Mouse (Mus musculus): ENCODE data around the gene Srp54b. TPM values are rescaled to one million over a fixed set of nuclear protein-coding genes. Genes with fewer than 3 reads are reported as not detected.
"Not testable (repeated sequence)": the region's sequence is repeated elsewhere in the genome, so short reads cannot be mapped to it uniquely, and the experiment has no call there.

Gene Srp54b
- polyA plus RNA-seq, 1 experiment from 2014 or later: 47.9 TPM

DNA sequence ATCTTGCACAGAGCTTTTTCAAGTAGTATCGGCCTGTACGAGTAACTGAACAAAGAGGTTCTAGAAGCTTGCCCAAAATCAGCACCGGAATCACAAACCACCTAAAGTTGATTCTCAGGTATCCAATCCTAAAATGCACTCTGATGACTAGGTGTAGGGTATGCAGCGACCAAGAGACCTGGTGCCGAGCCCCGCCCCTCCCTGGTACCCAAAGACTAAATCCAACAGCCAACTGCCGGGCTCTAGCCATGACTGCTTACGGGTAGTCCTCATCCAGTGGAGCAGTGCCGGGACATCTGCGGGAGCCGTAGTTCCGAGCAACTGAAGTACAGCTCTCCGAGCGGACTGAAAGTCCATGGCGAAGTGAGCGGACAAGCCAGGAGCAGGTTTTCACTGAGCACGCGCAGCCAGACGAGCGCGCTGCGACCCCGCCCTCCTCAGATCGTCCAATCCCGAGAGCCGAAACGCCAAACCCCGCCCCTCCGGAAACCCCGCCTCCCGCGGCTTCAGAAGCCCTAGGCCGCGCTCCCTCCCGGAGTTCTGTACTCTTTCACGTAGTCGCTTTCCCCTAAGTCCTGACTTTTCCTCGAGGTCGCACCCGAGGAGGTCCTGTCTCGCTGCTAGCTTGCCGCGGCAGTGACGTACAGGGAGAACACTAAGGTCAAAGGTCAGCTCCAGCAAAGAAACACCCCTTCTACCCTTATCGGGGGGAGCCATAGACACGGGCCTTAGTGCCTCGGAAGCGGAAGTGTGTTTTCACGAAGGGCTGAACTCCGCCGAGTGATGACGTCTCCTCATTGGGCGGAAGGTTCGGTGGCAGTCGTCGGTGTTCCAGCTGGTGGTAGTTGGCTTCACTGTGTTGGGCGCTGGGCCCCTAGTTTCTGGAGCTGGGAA is 75.0 kb downstream of the Srp54b start, which contains the start of gene Srp54c:
TSS of gene Srp54c (plus strand) at position 543 of the 894 bp plus-strand sequence.
- not testable (repeated sequence) for H3K27me3 ChIP-seq (ENCODE audit: low read depth, poor library complexity, severe bottlenecking); H3K27ac ChIP-seq; H3K36me3 ChIP-seq; H3K9me3 ChIP-seq (replicated peaks); H3K4me1 ChIP-seq; DNase-seq (ENCODE audit: low spot score)
- peak within 1 kb of the TSS; percentile 44 for H3K4me3 ChIP-seq
- WGBS: no CpG with 5 or more reads among the region's 57 CpGs

DNA sequence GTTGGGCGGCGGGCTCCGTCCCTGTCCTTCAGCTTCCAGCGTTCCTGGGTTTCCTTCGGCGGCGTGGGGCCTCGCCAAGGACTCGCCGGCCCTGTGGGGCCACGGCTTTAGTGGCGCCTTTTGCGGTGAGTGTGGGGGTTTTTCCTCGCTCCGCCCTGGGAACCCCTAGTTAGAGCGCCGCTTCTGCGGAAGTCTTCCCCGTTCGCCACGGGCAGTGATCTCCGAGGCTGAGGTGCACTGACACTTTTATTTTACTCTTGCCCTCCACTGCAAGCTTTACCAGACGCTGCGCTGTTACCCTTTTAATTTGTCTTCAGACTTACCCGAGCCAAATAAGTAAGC is 75.6 kb downstream of the Srp54b start:
- WGBS: 0% methylated on average over 14 of the region's 25 CpGs
- H3K4me3 ChIP-seq: peak overlapping the region; percentile 44
- H3K36me3 ChIP-seq; H3K9me3 ChIP-seq (replicated peaks); H3K4me1 ChIP-seq; H3K27ac ChIP-seq; DNase-seq (ENCODE audit: low spot score); H3K27me3 ChIP-seq (ENCODE audit: low read depth, poor library complexity, severe bottlenecking): not testable (repeated sequence)

Other genes with a start within 250 kb of the Srp54b start
- gene Gm20403, start 168.6 kb upstream of the Srp54b start, polyA plus RNA-seq (2016; fragmentation: Nextera tagmentation; extraction: Ambion mirVana): not detected in 2 replicates
- 31.6 and 36.1 TPM in 2 replicates for gene Baz1a, start 140.8 kb upstream of the Srp54b start, polyA plus RNA-seq (2016; fragmentation: Nextera tagmentation; extraction: Ambion mirVana)
- 45.4 and 46.4 TPM in 2 replicates for gene 2700097O09Rik, start 75.0 kb upstream of the Srp54b start, polyA plus RNA-seq (2016; fragmentation: Nextera tagmentation; extraction: Ambion mirVana)
- gene Srp54a, start 74.8 kb upstream of the Srp54b start, polyA plus RNA-seq (2016; fragmentation: Nextera tagmentation; extraction: Ambion mirVana): 123 and 150 TPM in 2 replicates
- 6.8 and 11.2 TPM in 2 replicates for gene Fam177a, start 30.6 kb upstream of the Srp54b start, polyA plus RNA-seq (2016; fragmentation: Nextera tagmentation; extraction: Ambion mirVana)
- 2.7 and 3.4 TPM in 2 replicates for gene 1700047I17Rik2, start 44.5 kb downstream of the Srp54b start, polyA plus RNA-seq (2016; fragmentation: Nextera tagmentation; extraction: Ambion mirVana)
- gene Srp54c, start 75.1 kb downstream of the Srp54b start, polyA plus RNA-seq (2016; fragmentation: Nextera tagmentation; extraction: Ambion mirVana): 45.8 and 54.1 TPM in 2 replicates
- gene 1110008L16Rik, start 144.5 kb downstream of the Srp54b start, polyA plus RNA-seq (2016; fragmentation: Nextera tagmentation; extraction: Ambion mirVana): 20.9 and 22.2 TPM in 2 replicates
- gene Ppp2r3c, start 147.9 kb downstream of the Srp54b start, polyA plus RNA-seq (2016; fragmentation: Nextera tagmentation; extraction: Ambion mirVana): 19.6 and 23.3 TPM in 2 replicates
- gene Psma6, start 229.1 kb downstream of the Srp54b start, polyA plus RNA-seq (2016; fragmentation: Nextera tagmentation; extraction: Ambion mirVana): 499 and 560 TPM in 2 replicates